Mouse (Mus musculus): ENCODE results near the gene Lrrc4b. TPM values are rescaled to one million over a fixed set of nuclear protein-coding genes. Genes with fewer than 3 reads are reported as not detected.
A peak's percentile ranks its signal among the peaks of the same experiment; 100 is the strongest.

Lrrc4b gene
- total RNA-seq, 2 experiments from 2014 or later, result 50.2 to 51.9 TPM

DNA sequence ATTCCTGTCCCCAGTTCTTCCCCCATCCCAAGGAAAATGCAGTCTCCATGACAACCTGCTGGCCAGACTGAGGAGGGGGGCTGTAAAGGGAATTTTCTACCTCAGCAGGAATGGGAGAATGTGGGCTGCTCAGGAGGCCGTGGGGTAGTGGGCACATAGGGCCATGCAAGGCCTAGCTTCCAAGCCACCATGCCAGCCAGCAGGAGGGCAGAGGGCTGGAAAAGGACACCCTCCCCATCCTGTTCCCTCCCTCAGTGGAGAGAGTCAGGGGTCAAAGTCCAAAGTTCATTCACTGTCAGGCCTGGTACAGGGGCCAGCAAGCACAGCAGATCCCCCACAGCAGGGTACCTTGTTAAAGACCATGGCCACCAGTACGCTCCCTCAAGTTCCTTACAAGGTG lies 36.3 kb downstream of the Lrrc4b start, which contains the start of gene Aspdh:
Gene Aspdh, plus strand, starts transcription at position 281 of the 400 bp plus-strand sequence.
- no peak for DNase-seq

- no peak for DNase-seq
These were observed 37.4 kb downstream of the Lrrc4b start for GRCm38 (mm10) chr7:44466006-44466887.

DNA sequence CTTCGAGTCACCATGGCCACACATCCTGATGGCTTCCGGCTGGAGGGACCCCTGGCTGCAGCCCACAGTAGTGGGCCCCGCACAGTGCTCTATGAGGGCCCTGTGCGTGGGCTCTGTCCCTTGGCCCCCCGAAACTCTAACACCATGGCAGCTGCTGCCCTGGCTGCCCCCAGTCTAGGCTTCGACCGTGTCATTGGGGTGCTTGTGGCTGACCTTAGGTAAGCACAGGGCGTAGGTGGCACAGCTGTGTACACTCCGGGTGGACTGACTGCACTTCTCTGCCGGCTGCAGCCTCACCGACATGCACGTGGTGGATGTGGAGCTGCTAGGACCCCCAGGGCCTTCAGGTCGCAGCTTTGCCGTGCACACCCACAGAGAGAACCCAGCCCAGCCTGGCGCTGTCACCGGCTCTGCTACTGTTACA lies 38.1 kb downstream of the Lrrc4b start:
- no peak for DNase-seq

DNA sequence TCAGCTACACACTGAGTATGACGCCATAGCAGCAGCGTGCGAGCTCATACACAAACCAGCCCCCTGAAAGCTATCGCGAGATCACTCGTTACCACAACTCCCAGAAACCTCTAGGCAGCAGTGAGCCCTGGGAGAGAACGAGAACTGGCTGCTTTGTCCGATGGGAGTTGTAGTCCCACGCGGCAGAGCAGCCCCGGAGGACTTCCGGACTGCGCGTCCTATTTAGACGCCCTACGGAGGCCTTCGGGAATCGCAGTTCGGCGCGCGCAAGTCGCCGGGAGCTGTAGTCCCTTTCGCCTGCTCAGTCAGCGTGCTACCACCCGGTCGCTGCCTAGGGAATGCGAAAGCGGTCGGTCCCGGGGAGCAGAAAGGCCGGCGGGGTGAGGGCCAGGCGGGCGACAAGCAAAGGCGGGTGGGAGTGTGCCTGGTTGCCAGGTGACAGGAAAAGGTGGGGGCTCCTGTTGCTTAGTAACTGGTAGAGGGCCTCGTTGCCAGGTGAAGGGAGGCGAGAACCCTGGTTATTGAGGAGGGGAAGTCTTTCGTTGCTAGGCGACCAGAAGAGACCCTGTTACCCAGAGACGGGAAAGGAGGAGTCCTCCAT lies 39.1 kb downstream of the Lrrc4b start, which contains the start of gene Josd2:
Gene Josd2, plus strand, starts transcription at position 170 of the 601 bp plus-strand sequence.
- peak; percentile 93 for DNase-seq

GRCm38 (mm10) chr7:44468644-44469285 lies 39.9 kb downstream of the Lrrc4b start:
- no peak for DNase-seq

GRCm38 (mm10) chr7:44469677-44470675 lies 41.2 kb downstream of the Lrrc4b start:
- DNase-seq, result no peak

DNA sequence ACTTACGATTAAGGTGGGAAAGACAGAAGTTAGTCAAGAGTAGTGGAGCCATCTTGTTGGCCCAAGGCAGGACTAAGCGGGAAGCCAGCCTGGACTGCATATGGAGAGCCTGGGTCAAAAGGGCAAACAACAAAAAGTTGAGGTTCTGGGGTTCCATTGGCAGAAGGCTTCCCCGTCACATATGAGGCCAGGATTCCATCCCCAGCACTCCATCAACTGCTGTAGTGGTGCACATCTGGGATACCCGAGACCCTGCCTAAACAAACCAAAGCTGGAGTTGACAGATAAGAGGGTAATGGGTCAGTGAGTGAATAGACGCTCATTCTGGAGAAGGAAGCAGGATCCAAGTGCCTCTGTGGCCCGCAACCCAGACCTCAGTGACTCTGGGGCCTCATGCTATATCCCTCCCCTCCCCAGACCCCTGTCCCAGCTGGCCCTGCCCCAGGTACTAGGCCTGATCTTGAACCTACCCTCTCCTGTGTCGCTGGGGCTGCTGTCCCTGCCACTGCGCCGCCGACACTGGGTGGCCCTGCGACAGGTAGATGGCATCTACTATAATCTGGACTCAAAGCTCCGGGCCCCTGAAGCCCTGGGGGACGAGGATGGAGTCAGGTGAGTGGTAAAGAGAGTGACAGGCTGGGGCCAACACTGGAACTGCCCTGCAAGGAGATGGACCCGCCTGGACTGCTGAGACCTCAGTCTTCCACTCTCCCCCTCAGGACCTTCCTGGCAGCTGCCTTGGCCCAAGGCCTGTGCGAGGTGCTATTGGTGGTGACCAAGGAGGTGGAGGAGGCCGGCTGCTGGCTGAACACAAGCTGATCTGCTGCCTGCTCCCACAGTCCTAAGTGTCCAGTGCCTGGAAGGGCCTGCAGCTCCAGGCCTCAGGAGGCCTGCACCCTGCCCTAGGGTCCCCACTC lies 42.1 kb downstream of the Lrrc4b start:
- DNase-seq, result peak; percentile 37

GRCm38 (mm10) chr7:44471880-44472557 lies 43.2 kb downstream of the Lrrc4b start:
- DNase-seq, result peak; percentile 80

- no peak for DNase-seq
These were observed 43.7 kb downstream of the Lrrc4b start for GRCm38 (mm10) chr7:44472558-44472885.

DNA sequence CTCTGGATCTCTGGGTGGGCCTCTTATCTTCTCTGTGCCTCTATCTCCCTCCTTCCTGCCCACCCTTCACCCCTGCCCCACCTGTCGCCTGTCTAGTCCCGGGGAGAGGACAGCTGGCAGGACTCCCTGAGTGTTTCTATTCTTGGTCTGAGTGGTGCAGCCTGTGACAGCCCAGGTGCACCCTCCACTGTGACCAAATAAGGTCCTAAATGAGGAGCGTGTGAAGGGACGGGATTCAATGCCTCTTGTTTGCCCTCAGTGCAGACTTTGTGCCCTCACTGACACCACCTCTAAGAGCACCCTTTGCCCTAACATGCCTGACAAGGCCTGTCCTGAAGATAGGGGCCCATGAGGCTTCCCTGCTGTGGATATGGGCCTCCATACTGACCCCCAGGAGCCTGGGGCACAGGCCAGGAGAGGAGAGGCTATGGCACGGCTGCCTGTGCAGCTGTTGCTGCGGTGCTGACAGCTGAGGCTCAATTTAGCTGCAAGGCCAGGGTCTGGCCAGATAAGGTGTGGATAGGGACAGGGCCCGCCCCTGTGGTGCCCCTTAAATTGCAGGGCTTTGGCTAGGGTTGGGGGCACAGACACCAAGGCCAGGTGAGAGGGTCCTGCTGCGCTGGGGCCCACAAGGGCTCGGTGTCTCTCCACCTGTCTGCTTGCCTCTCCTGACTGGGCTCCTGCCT lies 44.3 kb downstream of the Lrrc4b start:
- DNase-seq, result peak; percentile 84

DNA sequence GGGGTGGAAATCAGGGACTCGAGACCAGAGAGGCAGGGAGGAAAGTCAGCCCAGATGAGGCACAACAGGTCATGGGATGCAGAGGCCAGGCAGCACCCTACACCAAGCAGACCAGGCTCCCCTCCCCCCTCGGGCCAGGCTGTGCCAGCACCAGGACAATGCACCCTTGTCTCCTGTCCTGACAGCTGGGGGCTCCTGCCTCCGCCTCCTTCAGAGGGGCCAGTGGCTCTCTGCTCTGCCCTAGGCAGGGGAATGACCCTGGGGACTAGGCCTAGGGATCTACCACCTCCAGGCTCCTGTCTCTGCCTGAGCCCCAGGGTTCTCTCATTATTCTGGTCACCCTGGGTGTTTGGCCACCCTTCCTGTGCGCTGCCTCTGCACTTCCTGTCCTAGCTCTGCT lies 45.6 kb downstream of the Lrrc4b start:
- peak; percentile 88 for DNase-seq

DNA sequence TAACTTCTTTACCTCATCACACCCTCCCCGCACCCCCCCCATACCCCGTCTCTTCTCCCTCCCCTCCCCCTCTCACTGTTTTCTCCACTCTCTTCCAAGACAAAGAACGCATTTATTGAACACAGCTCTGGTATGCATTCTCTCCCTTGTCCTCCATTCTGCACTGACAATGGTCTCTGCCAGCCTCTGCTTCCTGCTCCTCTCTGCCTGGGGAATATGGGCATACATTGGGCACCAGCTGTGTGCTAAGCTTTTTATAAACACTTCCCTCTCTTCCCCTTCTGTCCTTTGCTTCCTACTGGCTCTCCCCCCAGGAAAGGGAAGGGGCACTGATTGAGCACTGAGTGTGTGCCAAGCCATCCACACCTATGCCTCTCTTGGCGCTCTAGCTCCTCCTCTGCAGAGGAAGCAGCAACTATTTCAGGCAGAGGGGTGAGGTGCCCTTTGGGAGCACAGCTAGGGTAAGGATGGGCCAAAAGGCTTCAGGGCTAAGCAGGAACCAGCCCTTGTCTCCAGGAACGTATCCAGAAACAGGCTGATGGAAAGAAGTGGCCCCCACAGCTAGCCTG lies 46.3 kb downstream of the Lrrc4b start:
- DNase-seq, result no peak

DNA sequence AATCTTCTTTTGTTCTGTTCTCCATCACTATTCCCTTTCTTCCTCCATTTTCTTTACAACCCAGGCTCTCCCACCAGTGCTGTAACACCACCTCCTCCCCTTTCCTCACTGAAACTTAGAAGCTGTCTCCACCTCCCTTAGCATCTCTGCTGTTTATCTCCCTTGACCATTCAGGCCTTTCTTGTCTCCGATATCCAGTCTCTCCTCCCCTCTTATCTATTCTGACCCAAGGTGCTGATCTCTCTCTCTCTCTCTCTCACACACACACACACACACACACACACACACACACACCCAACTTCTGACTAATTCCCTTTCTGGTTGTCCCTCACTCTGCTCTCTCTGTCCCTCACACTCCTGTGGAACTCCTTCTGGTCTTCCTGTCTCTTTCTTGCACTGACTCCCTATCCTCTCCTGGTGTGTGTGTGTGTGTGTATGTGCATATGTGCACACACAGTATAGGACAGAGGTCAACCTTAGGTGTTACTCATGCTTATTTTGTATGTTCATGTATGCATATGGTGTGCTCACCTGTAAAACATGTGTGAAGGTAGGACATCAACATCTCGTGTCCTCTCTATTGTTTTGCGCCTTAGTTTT lies 54.1 kb downstream of the Lrrc4b start:
- DNase-seq, result no peak

DNA sequence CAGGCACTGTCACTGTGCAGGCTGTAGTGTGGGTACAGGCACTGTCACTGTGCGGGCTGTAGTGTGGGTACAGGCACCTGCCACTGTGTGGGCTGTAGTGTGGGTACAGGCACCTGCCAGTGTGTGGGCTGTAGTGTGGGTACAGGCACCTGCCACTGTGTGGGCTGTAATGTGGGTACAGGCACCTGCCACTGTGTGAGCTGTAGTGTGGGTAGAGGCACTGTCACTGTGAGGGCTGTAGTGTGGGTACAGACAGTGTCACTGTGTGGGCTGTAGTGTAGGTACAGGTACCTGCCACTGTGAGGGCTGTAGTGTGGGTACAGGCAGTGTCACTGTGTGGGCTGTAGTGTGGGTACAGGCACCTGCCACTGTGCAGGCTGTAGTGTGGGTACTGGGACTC lies 55.3 kb downstream of the Lrrc4b start:
- no peak for DNase-seq

DNA sequence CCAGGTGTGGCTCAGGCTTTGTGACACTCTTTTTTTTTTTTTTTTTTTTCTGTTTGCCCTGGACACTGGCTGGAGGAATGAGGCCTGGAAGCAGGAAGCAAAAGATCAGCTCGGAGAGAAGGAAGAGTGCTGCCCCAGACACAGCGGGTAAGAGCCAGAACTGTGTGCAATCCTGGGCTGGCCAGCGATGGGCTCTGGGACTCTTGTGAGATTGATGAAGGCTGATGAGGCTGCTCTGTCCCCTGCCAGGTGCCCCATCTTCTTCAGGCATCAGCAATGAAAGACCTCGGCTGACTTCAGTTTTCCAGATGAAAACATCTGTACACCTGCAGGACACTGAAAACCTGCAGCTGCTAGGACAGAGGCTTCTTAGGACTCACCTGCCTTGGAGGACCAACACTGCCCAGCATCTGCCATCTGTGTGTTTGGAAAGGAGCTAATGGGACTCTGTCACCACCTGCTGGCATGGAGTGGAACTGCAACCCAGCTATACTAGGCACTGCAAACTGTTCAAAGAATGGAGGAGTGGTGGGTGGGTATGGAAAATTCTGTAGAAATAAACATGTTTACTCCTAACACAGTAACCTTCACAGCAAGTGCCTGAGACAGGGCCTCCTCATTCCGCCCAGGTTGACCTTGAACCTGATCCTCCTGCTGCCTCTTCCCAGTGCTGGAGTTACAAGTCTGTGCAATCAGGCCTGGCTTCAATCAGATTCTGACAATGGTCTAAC lies 56.2 kb downstream of the Lrrc4b start:
- DNase-seq, result peak; percentile 86

GRCm38 (mm10) chr7:44485572-44486195 lies 56.9 kb downstream of the Lrrc4b start:
- DNase-seq, result no peak

- DNase-seq, result peak; percentile 4
These were observed 58.2 kb downstream of the Lrrc4b start for GRCm38 (mm10) chr7:44486927-44487575.
